Mouse (Mus musculus): Measurements from ENCODE around the gene Tmem242. TPM values are rescaled to one million over a fixed set of nuclear protein-coding genes. Genes with fewer than 3 reads are reported as not detected.

Tmem242 gene
- 105 TPM for polyA plus RNA-seq (2021)

DNA sequence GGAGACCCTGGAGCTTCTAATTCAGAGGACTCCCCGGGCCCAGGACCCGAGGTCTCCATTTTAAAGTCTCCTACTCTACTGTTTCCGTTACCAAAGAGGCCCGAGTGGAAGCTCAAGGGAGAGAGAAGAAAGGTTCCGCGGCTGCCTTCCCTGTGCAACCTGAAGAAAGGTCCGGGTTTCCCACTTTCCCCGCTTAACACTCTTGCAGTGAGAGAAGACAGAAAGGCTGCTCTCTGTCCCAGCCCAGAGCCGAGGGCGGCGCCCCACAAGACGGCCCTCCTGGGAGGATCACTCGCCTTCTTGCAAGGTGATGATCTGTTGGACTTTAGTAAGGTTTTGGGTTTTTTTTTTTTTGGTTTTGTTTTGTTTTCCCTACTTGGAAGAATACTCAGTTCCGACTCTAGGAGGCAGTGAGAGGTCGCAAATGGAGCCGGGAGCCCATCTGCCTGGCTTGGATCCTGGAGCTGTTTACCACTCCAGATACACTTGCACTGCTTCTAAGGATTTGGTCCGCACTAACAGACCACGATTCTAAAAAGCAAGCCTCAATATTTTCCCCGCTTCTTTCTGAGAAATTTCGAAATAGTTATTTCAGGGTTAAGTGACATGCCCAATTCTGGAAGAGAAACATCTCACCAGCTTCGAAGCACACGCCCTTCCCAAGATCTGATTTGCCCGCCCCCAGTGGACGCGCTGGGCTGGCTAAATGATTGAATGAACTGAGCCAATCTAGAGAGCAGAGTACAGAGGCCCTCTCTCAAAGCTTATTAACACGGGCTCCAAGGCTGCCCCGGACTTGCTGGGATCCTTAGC lies at the start of gene Tmem242:
TSS of gene Tmem242 (minus strand) at position 101 of the 813 bp plus-strand sequence.
- CTCF ChIA-PET, result interaction anchor here (0.6 to 4.6 kb wide), 22 partner anchors 8 to 450 kb away, joined by 3 to 38 read pairs (median 4); no protein-coding TSS in a partner anchor
- in situ Hi-C loops (cut with MboI; ENCODE audit: low pct_unique_long_range_greater_than_20kb), result loop anchor here (5.0 to 25.0 kb wide), 2 partner anchors 307 to 572 kb away; no protein-coding TSS in a partner anchor
- no peaks in the 10 kb centered on the region for H3K27me3 ChIP-seq
- peak; percentile 96 for TF ChIP-seq CTCF (IDR thresholded peaks at IDR 0.05)
- POLR2A ChIA-PET, result interaction anchor here (0.5 to 1.4 kb wide), 7 partner anchors 10 to 1480 kb away, joined by 3 to 7 read pairs (median 3); no protein-coding TSS in a partner anchor
- peak; percentile 82 for DNase-seq (ENCODE audit: low read depth, low spot score)
- ATAC-seq, result peak; percentile 80

DNA sequence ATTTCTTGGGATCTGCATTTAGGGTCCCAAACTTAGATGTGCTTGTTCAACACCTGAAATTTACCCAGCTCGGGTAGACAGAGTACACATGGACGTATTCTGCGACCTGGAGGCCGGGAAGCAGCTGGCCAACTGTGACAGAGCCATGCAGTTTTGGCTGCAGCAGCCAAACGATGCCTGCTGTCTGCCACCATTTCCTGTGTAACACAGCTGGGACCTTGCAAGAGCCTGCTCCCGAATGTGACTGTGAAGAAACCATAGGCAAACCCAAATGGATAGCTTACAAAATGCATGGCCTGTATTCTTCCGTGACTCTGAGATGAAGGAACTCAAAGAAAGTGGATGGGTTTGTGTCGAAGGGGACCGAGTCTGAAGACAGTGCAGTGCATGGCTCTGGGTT lies 48.1 kb upstream of the Tmem242 start:
- no peak for TF ChIP-seq CTCF (IDR thresholded peaks at IDR 0.05)
- DNase-seq (ENCODE audit: low read depth, low spot score) (no peak), ATAC-seq (no peak)
- no peaks in the 10 kb centered on the region for H3K27me3 ChIP-seq
- in situ Hi-C loops (cut with MboI; ENCODE audit: low pct_unique_long_range_greater_than_20kb), result no loop called here
- ChIA-PET CTCF (interaction anchor here (1.2 kb wide), 1 partner anchor 265 kb away, joined by 3 read pairs; no protein-coding TSS in a partner anchor), POLR2A (no interaction called here)

DNA sequence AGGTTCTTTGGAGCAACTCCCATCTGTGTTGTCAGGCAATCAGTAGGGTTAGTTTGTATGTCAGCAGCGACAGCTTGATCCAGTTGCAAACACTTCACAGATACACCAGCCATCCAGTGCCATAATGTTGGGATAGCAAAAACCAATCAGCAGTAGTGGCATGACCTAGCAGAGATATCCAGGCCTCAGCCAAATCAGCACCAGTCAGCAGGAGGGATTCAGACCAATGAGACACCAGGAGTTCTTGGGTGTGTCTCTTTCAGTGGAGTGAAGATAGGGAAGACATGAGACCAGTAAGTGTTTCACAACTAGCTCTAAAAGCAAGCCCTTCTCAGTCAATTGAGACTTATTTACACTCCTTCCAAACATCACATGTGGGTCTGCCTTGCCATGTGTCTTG lies 44.6 kb upstream of the Tmem242 start:
- ATAC-seq (no peak), DNase-seq (ENCODE audit: low read depth, low spot score) (no peak)
- in situ Hi-C loops (cut with MboI; ENCODE audit: low pct_unique_long_range_greater_than_20kb), result no loop called here
- H3K27me3 ChIP-seq, result no peaks in the 10 kb centered on the region
- CTCF ChIA-PET, result interaction anchor here (1.1 kb wide), 1 partner anchor 14 kb away, joined by 3 read pairs; no protein-coding TSS in a partner anchor
- TF ChIP-seq CTCF (IDR thresholded peaks at IDR 0.05), result no peak
- POLR2A ChIA-PET, result no interaction called here

DNA sequence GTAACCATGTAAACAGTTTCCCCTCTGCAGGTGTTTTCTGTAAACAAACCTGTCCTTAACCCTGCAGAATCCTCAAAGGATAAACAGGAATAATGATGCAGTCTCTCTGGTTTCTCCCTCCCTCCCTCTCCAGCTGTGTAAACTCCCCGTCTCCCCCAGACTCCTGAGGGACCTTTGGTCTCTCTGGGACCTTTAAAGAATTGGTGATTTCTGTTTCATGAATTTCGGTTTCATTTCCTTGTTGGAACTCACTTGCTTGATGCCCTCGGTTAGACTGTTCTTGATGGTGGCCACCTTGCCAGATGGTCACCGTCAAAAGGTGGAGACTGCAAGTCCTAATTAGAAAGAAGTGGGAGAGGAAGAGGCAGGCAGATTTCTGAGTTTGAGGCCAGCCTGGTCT lies 43.4 kb upstream of the Tmem242 start:
- no peak for TF ChIP-seq CTCF (IDR thresholded peaks at IDR 0.05)
- in situ Hi-C loops (cut with MboI; ENCODE audit: low pct_unique_long_range_greater_than_20kb), result no loop called here

DNA sequence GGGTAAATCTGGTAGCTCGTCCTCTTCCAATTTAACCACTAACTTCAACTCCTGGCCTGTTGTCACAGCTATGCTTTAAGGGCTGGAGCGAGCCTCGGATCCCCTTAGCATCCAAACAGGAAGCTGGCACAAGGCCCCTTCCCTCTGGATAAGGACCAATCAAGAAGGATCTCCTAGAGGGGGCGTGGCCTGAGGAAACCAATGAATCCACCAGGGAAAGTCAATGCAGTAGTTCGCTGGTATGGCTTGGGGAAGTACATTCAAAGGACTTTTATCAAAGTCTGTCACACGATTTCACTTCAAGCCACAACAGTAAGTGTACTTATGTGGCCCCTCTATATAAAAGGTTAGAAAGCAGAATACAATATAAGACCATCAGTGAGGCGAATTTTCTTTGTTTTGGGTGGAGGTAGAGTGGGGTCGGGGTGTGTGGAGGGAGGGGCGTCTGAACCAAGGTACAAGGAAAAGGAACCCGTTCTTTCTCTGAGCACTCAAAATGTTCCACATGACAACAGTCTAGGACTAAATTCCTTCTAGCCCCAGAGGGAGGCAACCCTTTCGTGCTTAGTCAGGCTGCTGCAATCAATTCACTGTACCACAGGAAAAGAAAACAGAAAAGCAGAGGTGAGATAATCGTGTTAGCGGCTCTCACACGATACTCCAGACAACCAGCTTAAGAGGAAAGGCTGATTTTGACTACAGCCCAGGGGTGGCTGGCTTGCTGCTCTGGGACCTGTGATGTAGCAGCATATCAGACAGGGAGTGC lies 36.1 kb upstream of the Tmem242 start:
- in situ Hi-C loops (cut with MboI; ENCODE audit: low pct_unique_long_range_greater_than_20kb), result no loop called here
- POLR2A ChIA-PET, result no interaction called here
- no peak for TF ChIP-seq CTCF (IDR thresholded peaks at IDR 0.05)

More for the DNA sequence above, 43.4 kb upstream of the Tmem242 start:
- DNase-seq (ENCODE audit: low read depth, low spot score), result no peak
- no peaks in the 10 kb centered on the region for H3K27me3 ChIP-seq
- POLR2A ChIA-PET, result no interaction called here
- CTCF ChIA-PET, result interaction anchor here (1.1 kb wide), 1 partner anchor 13 kb away, joined by 3 read pairs; no protein-coding TSS in a partner anchor
- ATAC-seq, result no peak

DNA sequence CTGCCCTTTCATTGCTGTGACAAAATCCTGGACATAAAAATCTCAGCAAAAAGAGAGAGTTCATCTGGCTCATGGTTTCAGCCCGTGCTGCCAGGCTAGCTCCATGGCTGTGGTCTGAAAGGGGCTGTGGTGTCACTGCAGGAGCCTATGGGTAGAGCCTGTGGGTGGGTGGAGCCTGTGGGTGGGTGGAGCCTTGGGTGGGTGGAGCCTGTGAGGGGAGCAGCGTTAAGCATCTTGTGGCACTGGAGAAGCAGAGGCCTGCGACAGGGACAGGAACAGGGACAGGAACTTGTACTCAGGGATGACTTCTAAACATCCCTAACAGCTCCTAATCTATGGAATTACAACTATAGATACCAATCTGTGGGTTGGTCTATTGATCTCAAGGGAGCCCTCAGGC lies 32.2 kb upstream of the Tmem242 start:
- in situ Hi-C loops (cut with MboI; ENCODE audit: low pct_unique_long_range_greater_than_20kb), result no loop called here
- H3K27me3 ChIP-seq, result peaks cover 5% of the 10 kb centered on the region
- no peak for ATAC-seq
- TF ChIP-seq CTCF (IDR thresholded peaks at IDR 0.05), result no peak
- CTCF ChIA-PET, result no interaction called here
- no peak for DNase-seq (ENCODE audit: low read depth, low spot score)
- POLR2A ChIA-PET, result no interaction called here

More for the DNA sequence above, 36.1 kb upstream of the Tmem242 start:
- DNase-seq (ENCODE audit: low read depth, low spot score), result no peak
- CTCF ChIA-PET, result no interaction called here
- peaks cover 5% of the 10 kb centered on the region for H3K27me3 ChIP-seq
- ATAC-seq, result no peak

DNA sequence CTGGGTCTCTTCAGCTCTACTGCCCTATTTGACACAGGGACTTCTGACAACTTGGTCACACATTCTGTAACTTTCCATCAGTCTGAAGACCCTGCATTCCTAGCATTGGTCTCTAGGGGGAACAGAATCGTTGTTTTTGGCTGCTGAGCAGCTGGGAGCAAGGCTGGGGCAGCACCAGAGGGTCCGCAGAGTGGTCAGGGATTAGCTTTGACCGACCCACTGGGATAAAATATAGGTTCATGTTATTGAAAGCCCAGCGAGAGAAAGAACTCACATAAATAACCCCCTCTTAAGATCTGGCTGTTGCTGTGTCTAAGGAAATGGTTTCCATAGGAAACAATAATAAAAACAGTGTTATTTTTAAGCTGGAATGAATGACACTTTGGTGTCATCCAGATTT lies 27.1 kb upstream of the Tmem242 start:
- CTCF ChIA-PET, result no interaction called here
- TF ChIP-seq CTCF (IDR thresholded peaks at IDR 0.05), result no peak
- in situ Hi-C loops (cut with MboI; ENCODE audit: low pct_unique_long_range_greater_than_20kb), result no loop called here
- H3K27me3 ChIP-seq, result peaks cover 5% of the 10 kb centered on the region
- DNase-seq (ENCODE audit: low read depth, low spot score) (no peak), ATAC-seq (no peak)
- POLR2A ChIA-PET, result no interaction called here

DNA sequence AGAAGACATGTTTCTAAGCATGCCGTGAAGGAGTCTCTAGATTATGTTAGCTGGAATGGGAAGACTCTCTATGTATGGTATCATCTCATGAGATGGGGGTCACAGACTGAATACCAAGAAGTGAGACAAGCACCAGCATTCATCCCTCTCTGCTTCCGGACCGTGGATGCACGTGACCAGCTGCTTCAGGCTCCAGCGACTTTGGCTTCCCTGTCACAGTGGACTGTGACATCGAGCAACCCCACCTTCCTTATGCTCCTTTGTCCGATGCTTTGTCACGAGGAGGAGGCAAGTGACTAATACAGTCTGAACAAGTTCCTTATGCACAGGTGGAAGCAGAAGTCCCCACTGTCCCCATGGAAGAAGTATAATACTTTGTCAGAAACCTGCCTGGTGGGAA lies 26.7 kb upstream of the Tmem242 start:
- in situ Hi-C loops (cut with MboI; ENCODE audit: low pct_unique_long_range_greater_than_20kb), result no loop called here

DNA sequence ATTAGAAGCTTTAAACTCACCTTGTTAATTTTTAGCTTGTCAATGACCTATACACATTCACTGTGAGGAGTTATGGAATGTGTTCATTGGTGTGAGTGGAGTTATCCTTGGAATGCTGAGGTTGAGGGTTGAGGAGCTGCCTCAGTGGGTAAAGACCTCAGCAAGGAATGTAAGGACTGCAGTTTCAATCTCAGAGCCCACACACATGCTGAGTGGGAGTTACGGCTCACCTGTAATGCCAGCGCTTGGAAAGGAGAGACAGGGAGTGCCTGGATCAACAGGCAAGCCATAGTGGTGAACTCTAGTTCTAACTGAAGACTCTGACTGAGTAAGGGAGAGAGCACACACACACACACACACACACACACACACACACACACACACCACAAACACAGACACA lies 23.9 kb upstream of the Tmem242 start:
- ChIA-PET POLR2A (no interaction called here), CTCF (no interaction called here)
- H3K27me3 ChIP-seq, result no peaks in the 10 kb centered on the region
- in situ Hi-C loops (cut with MboI; ENCODE audit: low pct_unique_long_range_greater_than_20kb), result no loop called here
- DNase-seq (ENCODE audit: low read depth, low spot score), result no peak
- ATAC-seq, result peak; percentile 65
- no peak for TF ChIP-seq CTCF (IDR thresholded peaks at IDR 0.05)

More for the DNA sequence above, 26.7 kb upstream of the Tmem242 start:
- H3K27me3 ChIP-seq, result peaks cover 2% of the 10 kb centered on the region
- POLR2A ChIA-PET, result no interaction called here
- CTCF ChIA-PET, result no interaction called here
- TF ChIP-seq CTCF (IDR thresholded peaks at IDR 0.05), result no peak
- DNase-seq (ENCODE audit: low read depth, low spot score) (no peak), ATAC-seq (no peak)

DNA sequence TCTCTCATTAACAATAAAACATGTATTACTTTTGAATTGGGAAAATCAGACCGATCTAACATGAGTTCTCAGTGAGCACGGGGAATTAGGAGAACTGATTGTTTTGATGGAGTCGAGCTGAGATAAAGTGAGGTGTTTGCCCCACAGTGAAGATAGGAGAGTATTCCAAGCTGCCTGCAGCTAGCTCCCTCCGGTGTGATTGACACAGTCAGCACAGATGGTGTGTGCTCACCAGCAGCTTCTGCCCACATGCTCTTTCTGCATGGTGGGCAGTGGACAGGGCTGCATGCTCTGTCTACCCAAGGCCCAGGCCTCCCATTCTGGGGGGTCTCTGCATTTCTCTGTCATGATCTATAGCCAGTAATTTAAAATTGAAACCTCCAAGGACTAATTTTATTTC lies 13.6 kb upstream of the Tmem242 start:
- POLR2A ChIA-PET, result no interaction called here
- H3K27me3 ChIP-seq, result no peaks in the 10 kb centered on the region
- in situ Hi-C loops (cut with MboI; ENCODE audit: low pct_unique_long_range_greater_than_20kb), result no loop called here
- ATAC-seq, result no peak
- TF ChIP-seq CTCF (IDR thresholded peaks at IDR 0.05), result no peak
- no peak for DNase-seq (ENCODE audit: low read depth, low spot score)
- CTCF ChIA-PET, result no interaction called here

DNA sequence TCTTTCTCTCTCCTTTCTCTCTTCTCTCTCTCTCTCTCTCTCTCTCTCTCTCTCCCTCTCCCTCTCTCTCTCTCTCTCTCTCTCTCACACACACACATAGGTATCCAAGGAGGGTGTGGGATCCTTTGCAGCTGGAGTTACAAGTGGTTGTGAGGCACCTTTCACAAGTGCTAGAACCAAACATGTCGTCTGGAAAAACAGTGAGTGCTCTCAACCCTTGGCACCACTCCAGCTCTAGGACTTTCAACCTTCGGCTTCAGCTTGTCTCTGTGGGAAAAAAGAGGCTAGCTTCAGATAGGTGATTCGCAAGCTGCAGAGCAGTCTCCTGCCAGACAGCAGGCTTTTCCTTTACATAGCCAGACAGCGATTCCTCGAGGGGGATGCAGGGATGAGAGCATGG lies 3.7 kb upstream of the Tmem242 start:
- DNase-seq (ENCODE audit: low read depth, low spot score), result no peak

More for the DNA sequence above, 3.7 kb upstream of the Tmem242 start:
- in situ Hi-C loops (cut with MboI; ENCODE audit: low pct_unique_long_range_greater_than_20kb), result loop anchor here (5.0 to 25.0 kb wide), 2 partner anchors 304 to 569 kb away; no protein-coding TSS in a partner anchor
- ATAC-seq, result no peak
- ChIA-PET CTCF (no interaction called here), POLR2A (no interaction called here)
- no peaks in the 10 kb centered on the region for H3K27me3 ChIP-seq
- no peak for TF ChIP-seq CTCF (IDR thresholded peaks at IDR 0.05)
